Mouse (Mus musculus): ENCODE results near the gene Sumo3. TPM values are rescaled to one million over a fixed set of nuclear protein-coding genes. Genes with fewer than 3 reads are reported as not detected.

Sumo3 gene
- polyA plus RNA-seq (2012; rRNA removed; ENCODE audit: low replicate concordance), result 253 and 352 TPM in 2 replicates

GRCm38 (mm10) chr10:77605908-77606826 lies at the start of gene Sumo3, which contains the start of gene Gm49325:
Sumo3 (plus strand) TSS chr10:77606097.
Gm49325 (plus strand) TSS chr10:77606197.

GRCm38 (mm10) chr10:77581408-77582284 lies 24.3 kb upstream of the Sumo3 start, which contains the start of gene Pttg1ip:
Pttg1ip (plus strand) TSS chr10:77581720.

GRCm38 (mm10) chr10:77622055-77622988 lies 16.4 kb downstream of the Sumo3 start, which contains the start of gene Ube2g2:
Ube2g2 (plus strand) TSS chr10:77622275.

Other genes with a start within 250 kb of the Sumo3 start
- 11.9 and 20.8 TPM in 2 replicates for gene Adarb1, start 187.8 kb upstream of the Sumo3 start, polyA plus RNA-seq (2012; rRNA removed; ENCODE audit: low replicate concordance)
- gene Fam207a, start 90.3 kb upstream of the Sumo3 start, polyA plus RNA-seq (2012; rRNA removed; ENCODE audit: low replicate concordance), result 19.1 and 32.2 TPM in 2 replicates
- gene Itgb2, start 75.8 kb upstream of the Sumo3 start, polyA plus RNA-seq (2012; rRNA removed; ENCODE audit: low replicate concordance), result 24.9 and 35.8 TPM in 2 replicates
- gene Pttg1ip, start 24.4 kb upstream of the Sumo3 start, polyA plus RNA-seq (2012; rRNA removed; ENCODE audit: low replicate concordance), result 234 and 258 TPM in 2 replicates
- 0.84 TPM in 1 of 2 replicates, not detected in the other for gene Gm49325, start 100 bp downstream of the Sumo3 start, polyA plus RNA-seq (2012; rRNA removed; ENCODE audit: low replicate concordance)
- gene Ube2g2, start 16.2 kb downstream of the Sumo3 start, polyA plus RNA-seq (2012; rRNA removed; ENCODE audit: low replicate concordance), result 60.5 and 66.2 TPM in 2 replicates
- 1.1 TPM in 1 of 2 replicates, not detected in the other for gene Tspear, start 80.5 kb downstream of the Sumo3 start, polyA plus RNA-seq (2012; rRNA removed; ENCODE audit: low replicate concordance)
- gene Gm19402, start 84.7 kb downstream of the Sumo3 start, polyA plus RNA-seq (2012; rRNA removed; ENCODE audit: low replicate concordance), result not detected in 2 replicates
- gene Gm9508, start 91.1 kb downstream of the Sumo3 start, polyA plus RNA-seq (2012; rRNA removed; ENCODE audit: low replicate concordance), result not detected in 2 replicates
- gene Gm10272, start 100.5 kb downstream of the Sumo3 start, polyA plus RNA-seq (2012; rRNA removed; ENCODE audit: low replicate concordance), result not detected in 2 replicates
- not detected in 2 replicates for gene Gm10024, start 105.4 kb downstream of the Sumo3 start, polyA plus RNA-seq (2012; rRNA removed; ENCODE audit: low replicate concordance)
- gene Gm10142, start 109.7 kb downstream of the Sumo3 start, polyA plus RNA-seq (2012; rRNA removed; ENCODE audit: low replicate concordance), result not detected in 2 replicates
- not detected in 2 replicates for gene Krtap12-1, start 114.5 kb downstream of the Sumo3 start, polyA plus RNA-seq (2012; rRNA removed; ENCODE audit: low replicate concordance)
- gene Gm10100, start 120.4 kb downstream of the Sumo3 start, polyA plus RNA-seq (2012; rRNA removed; ENCODE audit: low replicate concordance), result not detected in 2 replicates
- not detected in 2 replicates for gene Gm18596, start 136.5 kb downstream of the Sumo3 start, polyA plus RNA-seq (2012; rRNA removed; ENCODE audit: low replicate concordance)
- not detected in 2 replicates for gene Gm9736, start 145.3 kb downstream of the Sumo3 start, polyA plus RNA-seq (2012; rRNA removed; ENCODE audit: low replicate concordance)
- not detected in 2 replicates for gene Gm3233, start 153.6 kb downstream of the Sumo3 start, polyA plus RNA-seq (2012; rRNA removed; ENCODE audit: low replicate concordance)
- not detected in 2 replicates for gene Gm3238, start 165.2 kb downstream of the Sumo3 start, polyA plus RNA-seq (2012; rRNA removed; ENCODE audit: low replicate concordance)
- not detected in 2 replicates for gene Gm7138, start 170.8 kb downstream of the Sumo3 start, polyA plus RNA-seq (2012; rRNA removed; ENCODE audit: low replicate concordance)
- gene Gm3250, start 176.4 kb downstream of the Sumo3 start, polyA plus RNA-seq (2012; rRNA removed; ENCODE audit: low replicate concordance), result not detected in 2 replicates
- not detected in 2 replicates for gene Gm7137, start 182.1 kb downstream of the Sumo3 start, polyA plus RNA-seq (2012; rRNA removed; ENCODE audit: low replicate concordance)
- gene Gm9639, start 189.0 kb downstream of the Sumo3 start, polyA plus RNA-seq (2012; rRNA removed; ENCODE audit: low replicate concordance), result not detected in 2 replicates
- gene Gm19668, start 193.0 kb downstream of the Sumo3 start, polyA plus RNA-seq (2012; rRNA removed; ENCODE audit: low replicate concordance), result not detected in 2 replicates
- gene Gm9507, start 205.7 kb downstream of the Sumo3 start, polyA plus RNA-seq (2012; rRNA removed; ENCODE audit: low replicate concordance), result not detected in 2 replicates
- not detected in 2 replicates for gene Gm2696, start 208.6 kb downstream of the Sumo3 start, polyA plus RNA-seq (2012; rRNA removed; ENCODE audit: low replicate concordance)
- gene Krtap10-4, start 221.0 kb downstream of the Sumo3 start, polyA plus RNA-seq (2012; rRNA removed; ENCODE audit: low replicate concordance), result not detected in 2 replicates
- gene Krtap10-10, start 229.8 kb downstream of the Sumo3 start, polyA plus RNA-seq (2012; rRNA removed; ENCODE audit: low replicate concordance), result not detected in 2 replicates
- gene Gm36176, start 240.7 kb downstream of the Sumo3 start, polyA plus RNA-seq (2012; rRNA removed; ENCODE audit: low replicate concordance), result not detected in 2 replicates
- gene Gm10318, start 246.8 kb downstream of the Sumo3 start, polyA plus RNA-seq (2012; rRNA removed; ENCODE audit: low replicate concordance), result not detected in 2 replicates

Measured in subcutaneous adipose tissue, adult 2 months (tissue).